15 mouse cellular contexts compared by ENCODE assay signal in genomic region chr4:152834421-152835110, GRCm38 (mm10).
A peak's percentile ranks its signal among the peaks of the same experiment; 100 is the strongest.
DNase-seq lines count a peak whose midpoint lies in the region; ATAC-seq lines count a peak whose summit lies in the region.
"Had no signal": no experiment of that assay in that cellular context is flagged by ENCODE, and none has a peak within 500 bp of the region (broad histone marks: within the 10 kb centered on the region; RNA-seq: fewer than 3 reads in every experiment).

No protein-coding gene starts in this region.

- no peak overlapping the region for H3K4me3 ChIP-seq in kidney, embryonic 15.5 days (replicated peaks)
- H3K4me3 ChIP-seq in hindbrain, embryonic 13.5 days: no peak overlapping the region
- H3K4me3 ChIP-seq: embryonic facial prominence, embryonic 10.5 days; layer of hippocampus, adult 2 months had no signal

- 0 out of 2 replicates have a peak overlapping the region, but pooled peaks have one; percentile 4 for H3K4me2 ChIP-seq in kidney, embryonic 15.5 days
- peak overlapping the region; percentile 13; the same call in 1 of the 2 replicates for H3K4me2 ChIP-seq in hindbrain, embryonic 13.5 days

- H3K4me1 ChIP-seq in kidney, embryonic 15.5 days: peaks cover 18% of the 10 kb centered on the region
- H3K4me1 ChIP-seq in hindbrain, embryonic 13.5 days (replicated peaks): peaks cover 45% of the 10 kb centered on the region

- DNase-seq in kidney, postnatal 10 days: no peak
- peak; percentile 10 for DNase-seq in embryo, embryonic 11 days
- peak; percentile 16 for DNase-seq in neural tube, embryonic 10.5 days (ENCODE audit: extremely low spot score, low spot score)
- no peak for DNase-seq in lung, postnatal 10 days
- DNase-seq in heart, adult 8-10 months (ENCODE audit: low spot score): no peak
- DNase-seq in layer of hippocampus, adult 8-10 months (ENCODE audit: low spot score in 2 of 2): no peak
- DNase-seq: adrenal gland, postnatal 25 days had no signal

- WGBS in kidney, embryonic 15.5 days: 61% methylated on average over 11 of the region's 11 CpGs
- 51% methylated on average over 11 of the region's 11 CpGs for WGBS in hindbrain, embryonic 13.5 days

- no peaks in the 10 kb centered on the region for H3K9me3 ChIP-seq in kidney, embryonic 15.5 days (replicated peaks)
- no peaks in the 10 kb centered on the region for H3K9me3 ChIP-seq in hindbrain, embryonic 13.5 days
- H3K9me3 ChIP-seq: embryonic facial prominence, embryonic 10.5 days had no signal

- H3K36me3 ChIP-seq in kidney, embryonic 15.5 days: no peaks in the 10 kb centered on the region
- no peaks in the 10 kb centered on the region for H3K36me3 ChIP-seq in hindbrain, embryonic 13.5 days
- H3K36me3 ChIP-seq: embryonic facial prominence, embryonic 10.5 days had no signal

- H3K9ac ChIP-seq in kidney, embryonic 15.5 days: no peak overlapping the region
- H3K9ac ChIP-seq in hindbrain, embryonic 13.5 days: peak overlapping the region; percentile 36
- H3K9ac ChIP-seq: liver, embryonic 14.5 days had no signal

- H3K27me3 ChIP-seq in kidney, embryonic 15.5 days: peaks cover 9% of the 10 kb centered on the region
- 0 out of 2 replicates have a peak, but pooled peaks cover 9% of the 10 kb centered on the region for H3K27me3 ChIP-seq in hindbrain, embryonic 13.5 days
- H3K27me3 ChIP-seq: Patski had no signal

- no peak for ATAC-seq in kidney, embryonic 15.5 days (replicated peaks; ENCODE audit: low FRiP score)
- ATAC-seq in hindbrain, embryonic 13.5 days (ENCODE audit: low FRiP score): 0 out of 2 replicates have a peak, but pooled peaks have one; percentile 12
- ATAC-seq: CD4-positive, CD25-positive, alpha-beta regulatory T cell, adult 4 months; inflammation-experienced regulatory T-cells, adult 6 months; Patski had no signal

- no peak overlapping the region for H3K27ac ChIP-seq in kidney, embryonic 15.5 days
- peak overlapping the region; percentile 74 for H3K27ac ChIP-seq in hindbrain, embryonic 13.5 days
- H3K27ac ChIP-seq: embryonic facial prominence, embryonic 10.5 days; layer of hippocampus, adult 2 months; liver, embryonic 14.5 days had no signal

Comparison
In these comparisons a context has a peak if more than half of its experiments do, and no peak if none do; other contexts are left out.
1. DNase-seq: peak in embryo, embryonic 11 days (single experiment) and neural tube, embryonic 10.5 days (single experiment); none in kidney, postnatal 10 days (single experiment), lung, postnatal 10 days (single experiment), heart, adult 8-10 months (single experiment) and layer of hippocampus, adult 8-10 months (0 of 2).